In the genomic region with DNA sequence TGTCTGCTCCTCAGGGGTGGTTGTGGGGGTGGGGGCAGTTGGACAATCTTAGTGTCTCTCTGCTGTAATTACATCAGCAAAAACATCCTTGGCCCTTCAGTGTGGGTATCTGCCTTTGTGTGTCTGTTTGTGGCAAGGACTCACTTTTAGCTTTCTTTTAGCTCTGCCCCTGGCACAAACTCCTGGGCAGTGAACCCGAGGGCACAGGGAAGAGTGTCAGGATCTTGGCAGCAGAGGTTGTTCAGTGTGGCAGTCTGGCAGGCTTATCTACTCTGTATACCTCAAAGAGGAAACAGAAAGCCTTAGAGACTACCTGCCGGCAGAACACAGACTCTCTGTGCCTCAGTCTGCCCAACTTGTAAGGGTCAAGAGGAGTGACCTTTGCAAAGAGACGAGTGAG, we compare ENCODE assay signal across 15 mouse cellular contexts. TPM values are rescaled to one million over a fixed set of nuclear protein-coding genes. Genes with fewer than 3 reads are reported as not detected.
DNase-seq lines count a peak whose midpoint lies in the region; ATAC-seq lines count a peak whose summit lies in the region.
"Had no signal": no experiment of that assay in that cellular context is flagged by ENCODE, and none has a peak within 500 bp of the region (broad histone marks: within the 10 kb centered on the region; RNA-seq: fewer than 3 reads in every experiment).

No protein-coding gene starts in this region.

- 58% methylated on average over 3 of the region's 3 CpGs for WGBS in heart, embryonic 16.5 days
- 43% methylated on average over 3 of the region's 3 CpGs for WGBS in lung, embryonic 16.5 days
- WGBS in embryonic facial prominence, embryonic 14.5 days = 65% methylated on average over 3 of the region's 3 CpGs

- peaks cover 6% of the 10 kb centered on the region for H3K4me1 ChIP-seq in heart, embryonic 16.5 days (ENCODE audit: control insufficient read depth, insufficient read depth, low read length)
- H3K4me1 ChIP-seq in lung, embryonic 16.5 days (replicated peaks; ENCODE audit: control insufficient read depth, insufficient read depth, low read length) = peaks cover 11% of the 10 kb centered on the region
- 0 out of 2 replicates have a peak, but pooled peaks cover 7% of the 10 kb centered on the region for H3K4me1 ChIP-seq in embryonic facial prominence, embryonic 14.5 days (ENCODE audit: control insufficient read depth, insufficient read depth, low read length)

- H3K27ac ChIP-seq in heart, embryonic 16.5 days (ENCODE audit: low read length) = no peak overlapping the region
- no peak overlapping the region for H3K27ac ChIP-seq in lung, embryonic 16.5 days (ENCODE audit: low read length)
- no peak overlapping the region for H3K27ac ChIP-seq in embryonic facial prominence, embryonic 14.5 days (replicated peaks; ENCODE audit: low read depth, low read length)

- no peak for DNase-seq in heart, postnatal 25 days (ENCODE audit: low spot score)
- no peak for DNase-seq in lung, postnatal 4 days
- DNase-seq in embryonic facial prominence, embryonic 14.5 days (ENCODE audit: low spot score) = no peak
- peak; percentile 32 for DNase-seq in naive thymus-derived CD4-positive, alpha-beta T cell, adult 2 months (ENCODE audit: low read depth)
- DNase-seq in urinary bladder, adult 18-20 months (ENCODE audit: low spot score in 2 of 2) = no peak
- DNase-seq: adrenal gland, postnatal 10 days; cerebellum, adult 9-10 months had no signal

- H3K9ac ChIP-seq in heart, embryonic 16.5 days (ENCODE audit: low read length) = no peak overlapping the region
- no peak overlapping the region for H3K9ac ChIP-seq in lung, embryonic 16.5 days (ENCODE audit: low read length)
- H3K9ac ChIP-seq in embryonic facial prominence, embryonic 14.5 days (ENCODE audit: low read depth, low read length) = no peak overlapping the region

- peak overlapping the region; percentile 91 for H3K4me2 ChIP-seq in heart, embryonic 16.5 days (ENCODE audit: low read depth, low read length)
- H3K4me2 ChIP-seq in lung, embryonic 16.5 days (ENCODE audit: low read depth, low read length) = peak overlapping the region; percentile 78
- peak overlapping the region; percentile 67 for H3K4me2 ChIP-seq in embryonic facial prominence, embryonic 14.5 days (ENCODE audit: low read depth, low read length)

- H3K36me3 ChIP-seq in heart, embryonic 16.5 days (ENCODE audit: control insufficient read depth, insufficient read depth) = no peaks in the 10 kb centered on the region
- H3K36me3 ChIP-seq in lung, embryonic 16.5 days (ENCODE audit: control insufficient read depth, insufficient read depth, low read length) = no peaks in the 10 kb centered on the region
- H3K36me3 ChIP-seq in embryonic facial prominence, embryonic 14.5 days (ENCODE audit: control insufficient read depth, insufficient read depth, low read length) = no peaks in the 10 kb centered on the region

- ATAC-seq in heart, embryonic 16.5 days (replicated peaks; ENCODE audit: extremely low read depth, insufficient read depth, low FRiP score) = no peak
- no peak for ATAC-seq in lung, embryonic 16.5 days (ENCODE audit: low read depth)
- ATAC-seq in embryonic facial prominence, embryonic 14.5 days (ENCODE audit: low read depth) = no peak

- no peak overlapping the region for H3K4me3 ChIP-seq in heart, embryonic 16.5 days (ENCODE audit: low read length)
- H3K4me3 ChIP-seq in lung, embryonic 16.5 days (ENCODE audit: low read length) = no peak overlapping the region
- no peak overlapping the region for H3K4me3 ChIP-seq in embryonic facial prominence, embryonic 14.5 days (ENCODE audit: low read depth, low read length)

- intact Hi-C loops in heart, postnatal 25 days (cut with DNase I) = no loop called here

- peaks cover 16% of the 10 kb centered on the region for H3K27me3 ChIP-seq in heart, embryonic 16.5 days (ENCODE audit: control insufficient read depth, insufficient read depth, low read length)
- no peaks in the 10 kb centered on the region; the same call in 1 of the 2 replicates for H3K27me3 ChIP-seq in lung, embryonic 16.5 days (ENCODE audit: control insufficient read depth, insufficient read depth, low read depth, low read length)
- H3K27me3 ChIP-seq in embryonic facial prominence, embryonic 14.5 days (replicated peaks; ENCODE audit: control insufficient read depth, insufficient read depth, low read length) = no peaks in the 10 kb centered on the region; the same call in none of the 2 replicates

- H3K9me3 ChIP-seq in heart, embryonic 16.5 days (replicated peaks; ENCODE audit: control insufficient read depth, low read length) = no peaks in the 10 kb centered on the region
- no peaks in the 10 kb centered on the region for H3K9me3 ChIP-seq in lung, embryonic 16.5 days (ENCODE audit: control insufficient read depth, low read length)
- no peaks in the 10 kb centered on the region for H3K9me3 ChIP-seq in embryonic facial prominence, embryonic 14.5 days (ENCODE audit: control insufficient read depth, low read length)

RNA-seq across cellular contexts. Expression of gene Osbpl5, which starts 0.9 kb away (rescaled TPM):
- polyA plus RNA-seq in heart, embryonic 16.5 days (2015; fragmentation: Nextera tagmentation; extraction: Ambion mirVana) = 35.8 and 39.5 TPM in 2 replicates
- 10 to 100 TPM; 16.0 to 21.5 TPM for total RNA-seq in heart, postnatal 25 days (2021)
- 45.5 and 48.3 TPM in 2 replicates for polyA plus RNA-seq in lung, embryonic 16.5 days (2015; fragmentation: Nextera tagmentation; extraction: Ambion mirVana)
- polyA plus RNA-seq in embryonic facial prominence, embryonic 14.5 days (2014; fragmentation: Nextera tagmentation; extraction: Ambion mirVana) = 47.5 and 47.7 TPM in 2 replicates

RNA-seq across cellular contexts. Expression of gene Mrgprg, which starts 9.1 kb away (rescaled TPM):
- not detected in 2 replicates for polyA plus RNA-seq in heart, embryonic 16.5 days (2015; fragmentation: Nextera tagmentation; extraction: Ambion mirVana)
- total RNA-seq in heart, postnatal 25 days (2021) = not detected
- polyA plus RNA-seq in lung, embryonic 16.5 days (2015; fragmentation: Nextera tagmentation; extraction: Ambion mirVana) = not detected in 2 replicates
- not detected in 2 replicates for polyA plus RNA-seq in embryonic facial prominence, embryonic 14.5 days (2014; fragmentation: Nextera tagmentation; extraction: Ambion mirVana)
- total RNA-seq: ES-E14; left cerebral cortex, postnatal 10 days; megakaryocyte progenitor cell, adult 5-6 weeks had no signal
- polyA plus RNA-seq: intestine, postnatal 0 days; neural tube, embryonic 14.5 days; small intestine, adult 2 months had no signal

RNA-seq across cellular contexts. Expression of gene Mrgpre, which starts 26.6 kb away (rescaled TPM):
- polyA plus RNA-seq in heart, embryonic 16.5 days (2015; fragmentation: Nextera tagmentation; extraction: Ambion mirVana) = 1.7 and 2.2 TPM in 2 replicates
- total RNA-seq in heart, postnatal 25 days (2021) = 1 to 10 TPM; 1.0 to 1.3 TPM
- 1.4 and 1.6 TPM in 2 replicates for polyA plus RNA-seq in lung, embryonic 16.5 days (2015; fragmentation: Nextera tagmentation; extraction: Ambion mirVana)
- polyA plus RNA-seq in embryonic facial prominence, embryonic 14.5 days (2014; fragmentation: Nextera tagmentation; extraction: Ambion mirVana) = 2.1 and 2.4 TPM in 2 replicates
